In genomic region chr3:144760592-144761309, GRCm38 (mm10) we compare ENCODE assay signal across 9 mouse cellular contexts. TPM values are rescaled to one million over a fixed set of nuclear protein-coding genes. Genes with fewer than 3 reads are reported as not detected.
A peak's percentile ranks its signal among the peaks of the same experiment; 100 is the strongest.
DNase-seq lines count a peak whose midpoint lies in the region; ATAC-seq and TF ChIP-seq lines count a peak whose summit lies in the region.
"Had no signal": no experiment of that assay in that cellular context is flagged by ENCODE, and none has a peak within 500 bp of the region (broad histone marks: within the 10 kb centered on the region; RNA-seq: fewer than 3 reads in every experiment).

Gene Clca3a1, minus strand, starts transcription at chr3:144760977.

- TF ChIP-seq EP300 in MEL (IDR thresholded peaks at IDR 0.05; ENCODE audit: low read depth in 1 of 2, low read length in 2 of 2), result peak; percentile 95 to 97
- TF ChIP-seq EP300 in lung, postnatal 0 days (IDR thresholded peaks at IDR 0.05), result peak; percentile 95

- H3K27ac ChIP-seq in MEL (ENCODE audit: control insufficient read depth, low read depth, low read length), result peak within 1 kb of the TSS; percentile 53
- H3K27ac ChIP-seq in lung, postnatal 0 days (ENCODE audit: low read length), result peak within 1 kb of the TSS; percentile 20
- H3K27ac ChIP-seq in midbrain, embryonic 14.5 days (replicated peaks; ENCODE audit: low read depth, low read length), result no peak within 1 kb of the TSS

- no peaks in the 10 kb centered on the region for H3K9me3 ChIP-seq in MEL (replicated peaks; ENCODE audit: insufficient read depth, low read length)
- no peaks in the 10 kb centered on the region for H3K9me3 ChIP-seq in lung, postnatal 0 days (ENCODE audit: low read length)
- H3K9me3 ChIP-seq in midbrain, embryonic 14.5 days (ENCODE audit: control insufficient read depth, low read length), result no peaks in the 10 kb centered on the region

- peak within 1 kb of the TSS; percentile 17 for H3K4me2 ChIP-seq in lung, postnatal 0 days (replicated peaks; ENCODE audit: low read depth, low read length)
- no peak within 1 kb of the TSS for H3K4me2 ChIP-seq in midbrain, embryonic 14.5 days (ENCODE audit: low read length)

- no peak for TF ChIP-seq RAD21 in MEL (IDR thresholded peaks at IDR 0.05; ENCODE audit: low read depth, low read length)

- TF ChIP-seq CTCF in MEL (IDR thresholded peaks at IDR 0.05 in 2 of 3, conservative IDR thresholded peaks at IDR 0.05 in 1 of 3; ENCODE audit: control insufficient read depth in 1 of 3, insufficient read depth in 1 of 3, low read depth in 2 of 3, low read length in 3 of 3, poor library complexity in 1 of 3, severe bottlenecking in 1 of 3), result no peak
- TF ChIP-seq CTCF in lung, postnatal 0 days (IDR thresholded peaks at IDR 0.05), result no peak

- peaks cover 0 to 8% of the 10 kb centered on the region in 2 experiments; a peak in 2 of 4 replicates for H3K36me3 ChIP-seq in MEL (ENCODE audit: control insufficient read depth in 1 of 2, insufficient read depth in 2 of 2, low read length in 2 of 2)
- no peaks in the 10 kb centered on the region for H3K36me3 ChIP-seq in lung, postnatal 0 days (ENCODE audit: insufficient read depth, low read length)
- H3K36me3 ChIP-seq in midbrain, embryonic 14.5 days (ENCODE audit: control insufficient read depth, insufficient read depth, low read length), result no peaks in the 10 kb centered on the region

- intact Hi-C loops in left cerebral cortex, postnatal 36 days (cut with DNase I), result no loop called here

- H3K9ac ChIP-seq in MEL (ENCODE audit: control insufficient read depth, low read depth, low read length, poor library complexity, severe bottlenecking), result no peak within 1 kb of the TSS; the same call in 1 of the 2 replicates
- no peak within 1 kb of the TSS for H3K9ac ChIP-seq in lung, postnatal 0 days (replicated peaks; ENCODE audit: low read depth)
- no peak within 1 kb of the TSS for H3K9ac ChIP-seq in midbrain, embryonic 14.5 days (replicated peaks; ENCODE audit: low read length)

- no peak for TF ChIP-seq POLR2A in MEL (IDR thresholded peaks at IDR 0.05; ENCODE audit: control insufficient read depth in 1 of 2, insufficient read depth in 1 of 2, low read depth in 1 of 2, low read length in 2 of 2, poor library complexity in 1 of 2)

- 29% methylated on average over 10 of the region's 11 CpGs for WGBS in lung, postnatal 0 days
- 84% methylated on average over 9 of the region's 11 CpGs for WGBS in midbrain, embryonic 14.5 days

- ATAC-seq in hematopoietic stem cell, adult 5-6 weeks (replicated peaks in 1 of 2; ENCODE audit: insufficient read depth in 1 of 2, low FRiP score in 2 of 2, low TSS enrichment in 1 of 2, low read depth in 1 of 2, poor library complexity in 2 of 2, severe bottlenecking in 2 of 2), result peak; percentile 42 to 45; a peak in 2 of 4 replicates
- peak; percentile 90 for ATAC-seq in lung, postnatal 0 days
- no peak for ATAC-seq in midbrain, embryonic 14.5 days (ENCODE audit: low FRiP score, low TSS enrichment)

- no peaks in the 10 kb centered on the region for H3K79me2 ChIP-seq in MEL (ENCODE audit: control insufficient read depth, insufficient read depth, low read length, poor library complexity)

- peaks cover 2 to 12% of the 10 kb centered on the region in 2 experiments for H3K4me1 ChIP-seq in MEL (ENCODE audit: control insufficient read depth in 1 of 2, insufficient read depth in 2 of 2, low read length in 2 of 2)
- no peaks in the 10 kb centered on the region; the same call in 1 of the 2 replicates for H3K4me1 ChIP-seq in lung, postnatal 0 days (ENCODE audit: insufficient read depth, low read depth, low read length)
- H3K4me1 ChIP-seq in midbrain, embryonic 14.5 days (ENCODE audit: control insufficient read depth, insufficient read depth, low read length), result no peaks in the 10 kb centered on the region

- H3K4me3 ChIP-seq in MEL (ENCODE audit: control insufficient read depth in 1 of 2, insufficient read depth in 1 of 2, low read depth in 2 of 2, low read length in 2 of 2), result peak within 1 kb of the TSS; percentile 13 to 34
- peak within 1 kb of the TSS; percentile 8; the same call in 1 of the 2 replicates for H3K4me3 ChIP-seq in lung, postnatal 0 days (ENCODE audit: low read depth, low read length)
- no peak within 1 kb of the TSS for H3K4me3 ChIP-seq in midbrain, embryonic 14.5 days (replicated peaks; ENCODE audit: low read depth, low read length)

- peak; percentile 6 to 38 for DNase-seq in adrenal gland, adult (ENCODE audit: inconsistent age in 2 of 2, low spot score in 1 of 2)
- no peak for DNase-seq in adrenal gland, adult 8-10 months
- DNase-seq in MEL (ENCODE audit: low read depth, low spot score), result peak; percentile 84
- DNase-seq in lung, postnatal 0 days (ENCODE audit: low spot score), result peak; percentile 81
- DNase-seq in midbrain, embryonic 14.5 days, result no peak
- no peak for DNase-seq in left cerebral cortex, postnatal 36 days (ENCODE audit: low spot score in 2 of 2)
- no peak for DNase-seq in T-cell, adult 2 months (ENCODE audit: low spot score)
- DNase-seq: thymus, postnatal 4 days had no signal

- no peaks in the 10 kb centered on the region for H3K27me3 ChIP-seq in MEL (ENCODE audit: control insufficient read depth in 1 of 2, insufficient read depth in 2 of 2, low read length in 2 of 2)
- no peaks in the 10 kb centered on the region for H3K27me3 ChIP-seq in lung, postnatal 0 days (replicated peaks; ENCODE audit: insufficient read depth, low read length)
- H3K27me3 ChIP-seq in midbrain, embryonic 14.5 days (ENCODE audit: control insufficient read depth, insufficient read depth, low read length), result no peaks in the 10 kb centered on the region

TF ChIP-seq in MEL, 35 proteins besides CTCF, POLR2A, EP300 and RAD21:
- no peak for TF ChIP-seq USF2 (IDR thresholded peaks at IDR 0.05; ENCODE audit: borderline replicate concordance in 1 of 2, insufficient read depth in 1 of 2, low read depth in 1 of 2, low read length in 2 of 2)
- 0 out of 2 replicates have a peak, but pooled peaks have one; percentile 21 for TF ChIP-seq ELF1 (IDR thresholded peaks at IDR 0.05; ENCODE audit: low read depth, low read length)
- peak; percentile 35; the same call in 1 of the 2 replicates for TF ChIP-seq MYB (IDR thresholded peaks at IDR 0.05; ENCODE audit: low read depth, low read length)
- TF ChIP-seq RCOR1 (IDR thresholded peaks at IDR 0.05; ENCODE audit: low read depth, low read length), result peak; percentile 89
- peak; percentile 5; the same call in 1 of the 2 replicates for TF ChIP-seq ZC3H11A (IDR thresholded peaks at IDR 0.05; ENCODE audit: low read depth, low read length)
- 0 out of 2 replicates have a peak, but pooled peaks have one; percentile 47 for TF ChIP-seq MYC (IDR thresholded peaks at IDR 0.05; ENCODE audit: low read depth, low read length)
- no peak for TF ChIP-seq CHD1 (IDR thresholded peaks at IDR 0.05; ENCODE audit: low read depth, low read length)
- TF ChIP-seq TAL1 (IDR thresholded peaks at IDR 0.05; ENCODE audit: low read length), result peak; percentile 94
- TF ChIP-seq ETS1 (IDR thresholded peaks at IDR 0.05; ENCODE audit: low read depth, low read length), result peak; percentile 98
- no peak for TF ChIP-seq USF1 (IDR thresholded peaks at IDR 0.05; ENCODE audit: low read depth, low read length)
- peak; percentile 41; the same call in 1 of the 2 replicates for TF ChIP-seq MAZ (IDR thresholded peaks at IDR 0.05; ENCODE audit: low read depth, low read length)
- peak; percentile 36; the same call in 1 of the 2 replicates for TF ChIP-seq MAFK (IDR thresholded peaks at IDR 0.05; ENCODE audit: borderline replicate concordance, low read depth, low read length)
- no peak; the same call in 1 of the 2 replicates for TF ChIP-seq MXI1 (IDR thresholded peaks at IDR 0.05; ENCODE audit: low read depth, low read length)
- peak; percentile 74; the same call in 1 of the 2 replicates for TF ChIP-seq SIN3A (IDR thresholded peaks at IDR 0.05; ENCODE audit: low read length)
- peak; percentile 67; the same call in 1 of the 2 replicates for TF ChIP-seq POLR2AphosphoS2 (IDR thresholded peaks at IDR 0.05; ENCODE audit: low read length)
- TF ChIP-seq MEF2A (IDR thresholded peaks at IDR 0.05; ENCODE audit: extremely low read depth, insufficient replicate concordance, low read depth, low read length, poor library complexity, severe bottlenecking), result peak; percentile 97
- TF ChIP-seq BHLHE40 (IDR thresholded peaks at IDR 0.05; ENCODE audit: borderline replicate concordance, low read depth, low read length), result peak; percentile 69; the same call in 1 of the 2 replicates
- TF ChIP-seq ZNF384 (IDR thresholded peaks at IDR 0.05; ENCODE audit: low read depth, low read length), result no peak
- 0 out of 2 replicates have a peak, but pooled peaks have one; percentile 56 for TF ChIP-seq ZMIZ1 (IDR thresholded peaks at IDR 0.05; ENCODE audit: low read depth, low read length)
- peak; percentile 97 for TF ChIP-seq GATA1 (IDR thresholded peaks at IDR 0.05; ENCODE audit: low read depth, low read length)
- peak; percentile 98 for TF ChIP-seq TCF12 (IDR thresholded peaks at IDR 0.05; ENCODE audit: low read depth, low read length)

RNA-seq across cellular contexts. Expression of gene Clca3a1, which starts in this region (rescaled TPM):
- 1 to 10 TPM in 3 of 4 experiments, under 1 TPM in 1; 0.89 to 3.4 (median 2.2) TPM for total RNA-seq in adrenal gland, adult 8-10 months (2022)
- 0.07 and 0.12 TPM in 2 replicates for total RNA-seq in MEL (2012; rRNA removed)
- polyA plus RNA-seq in MEL (2012; ENCODE audit: insufficient read depth in 1 of 2, insufficient read length in 2 of 2, low read depth in 1 of 2, low replicate concordance in 2 of 2, missing spikeins in 1 of 2), result under 1 TPM in 1 of 2 experiments, not detected in 1; 0.40 TPM
- total RNA-seq in hematopoietic stem cell, adult 5-6 weeks (2017), result 1.4 and 4.8 TPM in 2 replicates
- polyA plus RNA-seq in lung, postnatal 0 days (2015; fragmentation: Nextera tagmentation; extraction: Ambion mirVana), result 8.9 and 9.9 TPM in 2 replicates
- polyA plus RNA-seq in midbrain, embryonic 14.5 days (2014; fragmentation: Nextera tagmentation; extraction: Ambion mirVana), result 0.18 and 0.25 TPM in 2 replicates
- under 1 TPM; 0.22 to 0.25 TPM for total RNA-seq in left cerebral cortex, postnatal 36 days (2021)

Comparison
In these comparisons a context has a peak if more than half of its experiments do, and no peak if none do; other contexts are left out.
1. DNase-seq: peak in adrenal gland, adult (2 of 2) and lung, postnatal 0 days (single experiment); none in adrenal gland, adult 8-10 months (single experiment), midbrain, embryonic 14.5 days (single experiment), left cerebral cortex, postnatal 36 days (0 of 2) and T-cell, adult 2 months (single experiment).
2. Peak in DNase-seq, H3K4me3 ChIP-seq and H3K27ac ChIP-seq in MEL; RNA of the gene not detected or under 1 TPM.